Mouse (Mus musculus) liver, embryonic 13.5 days (tissue): ENCODE measurements around the gene Capn12. TPM values are rescaled to one million over a fixed set of nuclear protein-coding genes. Genes with fewer than 3 reads are reported as not detected.
A peak's percentile ranks its signal among the peaks of the same experiment; 100 is the strongest.

Experiments used
- ATAC-seq: fragments of 200-750 bp; cut with Nextera tagmentation; 2 replicates; pipeline ENCODE4 v1.8.0; 2017; ENCODE audit warnings: low read depth, mild to moderate bottlenecking, moderate number of reproducible peaks, moderate library complexity
- DNase-seq: peaks from one replicate; pipeline ENCODE4 v3.0.0; 2022
- H3K27ac ChIP-seq: fragments of 300-500 bp; sonication (generic); 2 replicates; pipeline ENCODE4 v1.5.1; 2015; ENCODE audit warnings: moderate library complexity, mild to moderate bottlenecking, inconsistent platforms
- H3K27me3 ChIP-seq: fragments of 300-500 bp; sonication (generic); 2 replicates; pipeline ENCODE4 v1.6.1; 2015; ENCODE audit warnings: mild to moderate bottlenecking, inconsistent platforms
- H3K36me3 ChIP-seq: fragments of 300-500 bp; sonication (generic); 2 replicates; pipeline ENCODE4 v1.6.1; 2015; ENCODE audit warnings: mild to moderate bottlenecking, inconsistent platforms
- H3K4me1 ChIP-seq: fragments of 300-500 bp; sonication (generic); replicated peaks from 2 replicates; pipeline ENCODE4 v1.6.1; 2015; ENCODE audit warnings: inconsistent platforms
- H3K4me2 ChIP-seq: fragments of 300-500 bp; sonication (generic); 2 replicates; pipeline ENCODE4 v1.6.1; 2015; ENCODE audit warnings: inconsistent platforms, mild to moderate bottlenecking, moderate library complexity
- H3K4me3 ChIP-seq: fragments of 300-500 bp; sonication (generic); replicated peaks from 2 replicates; pipeline ENCODE4 v1.5.1; 2015; ENCODE audit warnings: mild to moderate bottlenecking, inconsistent platforms
- H3K9ac ChIP-seq: fragments of 300-500 bp; sonication (generic); 2 replicates; pipeline ENCODE4 v1.6.1; 2015; ENCODE audit warnings: mild to moderate bottlenecking, inconsistent platforms
- H3K9me3 ChIP-seq: fragments of 300-500 bp; sonication (generic); replicated peaks from 2 replicates; pipeline ENCODE4 v1.6.1; 2016; ENCODE audit warnings: inconsistent platforms
- WGBS: fragments of 180-500 bp; shearing (Covaris S2); methylation state at CpG from one replicate; pipeline ENCODE4 v1.1.7; 2015; ENCODE audit not compliant: insufficient replicate concordance; 5-methylcytosine and 5-hydroxymethylcytosine counted together
- polyA plus RNA-seq: library from polyadenylated mRNA; unstranded; fragments of >200 nt; fragmentation: Nextera tagmentation; extraction: Ambion mirVana; gene quantifications from 2 replicates; pipeline ENCODE4 v1.2.1, GENCODE M21; 2015

The Capn12 gene
- polyA plus RNA-seq, 1 experiment from 2014 or later = 0.13 TPM

- no peaks in the 10 kb centered on the region for H3K9me3 ChIP-seq
- no peak overlapping the region; the same call in 1 of the 2 replicates for H3K9ac ChIP-seq
- WGBS = 55% methylated on average over 6 of the region's 6 CpGs
- peaks cover 87% of the 10 kb centered on the region for H3K4me1 ChIP-seq
- no peak overlapping the region for H3K4me3 ChIP-seq
- H3K36me3 ChIP-seq = peaks cover 28% of the 10 kb centered on the region
- ATAC-seq (no peak), DNase-seq (peak; percentile 28)
- H3K27ac ChIP-seq = peak overlapping the region; percentile 32; the same call in 1 of the 2 replicates
- no peak overlapping the region for H3K4me2 ChIP-seq
- H3K27me3 ChIP-seq = no peaks in the 10 kb centered on the region
Observed at GRCm38 (mm10) chr7:28932421-28933041, 51.3 kb downstream of the Capn12 start.

GRCm38 (mm10) chr7:28933825-28934224 lies 52.6 kb downstream of the Capn12 start:
- Histone ChIP-seq H3K27ac (peak overlapping the region; percentile 47; the same call in 1 of the 2 replicates), H3K4me1 (peaks cover 91% of the 10 kb centered on the region), H3K4me2 (no peak overlapping the region), H3K36me3 (peaks cover 26% of the 10 kb centered on the region), H3K27me3 (no peaks in the 10 kb centered on the region), H3K4me3 (no peak overlapping the region), H3K9me3 (no peaks in the 10 kb centered on the region), H3K9ac (no peak overlapping the region)
- ATAC-seq (no peak), DNase-seq (no peak)
- 79% methylated on average over 2 of the region's 2 CpGs for WGBS

GRCm38 (mm10) chr7:28936787-28937186 lies 55.6 kb downstream of the Capn12 start:
- DNase-seq = no peak
- Histone ChIP-seq H3K27ac (peak overlapping the region; percentile 13), H3K4me2 (no peak overlapping the region), H3K9ac (peak overlapping the region; percentile 37; the same call in 1 of the 2 replicates), H3K9me3 (no peaks in the 10 kb centered on the region), H3K4me3 (no peak overlapping the region), H3K4me1 (peaks cover 91% of the 10 kb centered on the region), H3K27me3 (no peaks in the 10 kb centered on the region), H3K36me3 (peaks cover 34% of the 10 kb centered on the region)
- no peak for ATAC-seq
- 55% methylated on average over 4 of the region's 4 CpGs for WGBS

- Histone ChIP-seq H3K27me3 (no peaks in the 10 kb centered on the region), H3K4me3 (no peak overlapping the region), H3K36me3 (peaks cover 45% of the 10 kb centered on the region), H3K9me3 (no peaks in the 10 kb centered on the region), H3K27ac (no peak overlapping the region), H3K9ac (no peak overlapping the region), H3K4me2 (no peak overlapping the region), H3K4me1 (peaks cover 94% of the 10 kb centered on the region)
- no peak for ATAC-seq
- WGBS = 61% methylated on average over 4 of the region's 4 CpGs
- DNase-seq = no peak
Observed at GRCm38 (mm10) chr7:28938654-28939053, 57.4 kb downstream of the Capn12 start.

- no peak overlapping the region for H3K4me2 ChIP-seq
- H3K4me3 ChIP-seq = no peak overlapping the region
- no peak overlapping the region for H3K27ac ChIP-seq
- no peak overlapping the region for H3K9ac ChIP-seq
- WGBS = 83% methylated on average over 7 of the region's 7 CpGs
- H3K36me3 ChIP-seq = peaks cover 41% of the 10 kb centered on the region
- H3K9me3 ChIP-seq = no peaks in the 10 kb centered on the region
- DNase-seq = no peak
- peaks cover 93% of the 10 kb centered on the region for H3K4me1 ChIP-seq
- no peaks in the 10 kb centered on the region for H3K27me3 ChIP-seq
- ATAC-seq = no peak
Observed at GRCm38 (mm10) chr7:28939418-28940183, 58.4 kb downstream of the Capn12 start.

GRCm38 (mm10) chr7:28941129-28941528 lies 59.9 kb downstream of the Capn12 start:
- ATAC-seq = no peak
- Histone ChIP-seq H3K4me1 (peaks cover 96% of the 10 kb centered on the region), H3K4me2 (no peak overlapping the region), H3K27me3 (no peaks in the 10 kb centered on the region), H3K9me3 (no peaks in the 10 kb centered on the region), H3K36me3 (peaks cover 39% of the 10 kb centered on the region), H3K27ac (peak overlapping the region; percentile 65; the same call in 1 of the 2 replicates), H3K4me3 (no peak overlapping the region), H3K9ac (no peak overlapping the region)
- WGBS = 68% methylated on average over 4 of the region's 4 CpGs
- DNase-seq = no peak

GRCm38 (mm10) chr7:28941542-28941941 lies 60.3 kb downstream of the Capn12 start:
- no peak overlapping the region for H3K4me3 ChIP-seq
- no peaks in the 10 kb centered on the region for H3K27me3 ChIP-seq
- peaks cover 96% of the 10 kb centered on the region for H3K4me1 ChIP-seq
- no peaks in the 10 kb centered on the region for H3K9me3 ChIP-seq
- DNase-seq (no peak), ATAC-seq (no peak)
- H3K9ac ChIP-seq = no peak overlapping the region
- 63% methylated on average over 4 of the region's 4 CpGs for WGBS
- peak overlapping the region; percentile 8; the same call in 1 of the 2 replicates for H3K4me2 ChIP-seq
- H3K27ac ChIP-seq = peak overlapping the region; percentile 65
- H3K36me3 ChIP-seq = peaks cover 36% of the 10 kb centered on the region

Other genes starting within 250 kb of the Capn12 start
- 0.29 and 0.32 TPM in 2 replicates for gene Fbxo27, start 188.6 kb upstream of the Capn12 start, polyA plus RNA-seq
- gene Fbxo17, start 164.6 kb upstream of the Capn12 start, polyA plus RNA-seq = 1.4 and 1.8 TPM in 2 replicates
- gene Mrps12, start 139.6 kb upstream of the Capn12 start, polyA plus RNA-seq = 106 and 112 TPM in 2 replicates
- 16.3 and 17.0 TPM in 2 replicates for gene Sars2, start 139.4 kb upstream of the Capn12 start, polyA plus RNA-seq
- not detected in 2 replicates for gene Ccer2, start 125.2 kb upstream of the Capn12 start, polyA plus RNA-seq
- gene Sirt2, start 114.7 kb upstream of the Capn12 start, polyA plus RNA-seq = 25.1 and 28.4 TPM in 2 replicates
- 37.0 and 37.1 TPM in 2 replicates for gene Nfkbib, start 113.9 kb upstream of the Capn12 start, polyA plus RNA-seq
- gene Rinl, start 92.5 kb upstream of the Capn12 start, polyA plus RNA-seq = 10.8 and 12.0 TPM in 2 replicates
- 130 and 154 TPM in 2 replicates for gene Hnrnpl, start 72.9 kb upstream of the Capn12 start, polyA plus RNA-seq
- gene Ech1, start 56.2 kb upstream of the Capn12 start, polyA plus RNA-seq = 74.5 and 77.7 TPM in 2 replicates
- 1.6 and 3.1 TPM in 2 replicates for gene Lgals4, start 47.6 kb upstream of the Capn12 start, polyA plus RNA-seq
- gene Lgals7, start 17.6 kb upstream of the Capn12 start, polyA plus RNA-seq = 0.44 TPM in 1 of 2 replicates, not detected in the other
- gene Actn4, start 80.9 kb downstream of the Capn12 start, polyA plus RNA-seq = 116 and 131 TPM in 2 replicates
- 294 and 308 TPM in 2 replicates for gene Eif3k, start 100.4 kb downstream of the Capn12 start, polyA plus RNA-seq
- gene Map4k1, start 100.6 kb downstream of the Capn12 start, polyA plus RNA-seq = 27.4 and 29.1 TPM in 2 replicates
- gene Ryr1, start 243.8 kb downstream of the Capn12 start, polyA plus RNA-seq = 0.16 and 0.22 TPM in 2 replicates